Mouse (Mus musculus): ENCODE data around the gene Fstl1. TPM values are rescaled to one million over a fixed set of nuclear protein-coding genes. Genes with fewer than 3 reads are reported as not detected.

The Fstl1 gene
- total and polyA plus RNA-seq, 2 experiments from 2014 or later: 53.1 to 71.5 TPM

DNA sequence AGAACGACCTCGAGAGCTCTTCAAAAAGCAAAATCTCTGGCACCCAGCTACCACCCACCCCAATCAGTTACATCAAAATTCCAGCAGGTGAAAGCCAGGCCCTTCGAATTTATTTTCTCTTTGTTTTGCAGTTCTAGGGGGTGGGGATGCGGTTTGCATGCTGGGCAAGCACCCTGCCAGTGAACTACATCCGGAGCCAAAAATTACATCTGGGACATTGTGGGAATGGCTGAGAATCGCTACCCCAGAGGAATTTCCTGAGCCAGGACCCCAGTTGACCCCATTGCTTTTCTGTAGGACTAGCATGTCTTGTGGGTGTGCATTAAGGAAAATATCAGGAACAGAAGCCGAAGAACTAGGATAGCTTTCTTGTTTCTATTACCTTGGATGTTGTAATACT is 54.4 kb downstream of the Fstl1 start:
- ATAC-seq (no peak), DNase-seq (ENCODE audit: low spot score) (no peak)
- TF ChIP-seq CTCF (IDR thresholded peaks at IDR 0.05; ENCODE audit: low read depth): no peak
- Histone ChIP-seq H3K27me3 (ENCODE audit: insufficient read depth, low read length) (no peaks in the 10 kb centered on the region), H3K36me3 (ENCODE audit: insufficient read depth, low read length) (peaks cover 19% of the 10 kb centered on the region; the same call in 1 of the 2 replicates), H3K9ac (replicated peaks; ENCODE audit: low read length) (no peak overlapping the region), H3K4me1 (ENCODE audit: insufficient read depth, low read length) (no peaks in the 10 kb centered on the region), H3K4me3 (ENCODE audit: low read length) (no peak overlapping the region), H3K27ac (no peak overlapping the region), H3K9me3 (ENCODE audit: low read length) (no peaks in the 10 kb centered on the region), H3K4me2 (ENCODE audit: low read depth, low read length) (no peak overlapping the region)
- WGBS: 70% methylated on average over 7 of the region's 7 CpGs

DNA sequence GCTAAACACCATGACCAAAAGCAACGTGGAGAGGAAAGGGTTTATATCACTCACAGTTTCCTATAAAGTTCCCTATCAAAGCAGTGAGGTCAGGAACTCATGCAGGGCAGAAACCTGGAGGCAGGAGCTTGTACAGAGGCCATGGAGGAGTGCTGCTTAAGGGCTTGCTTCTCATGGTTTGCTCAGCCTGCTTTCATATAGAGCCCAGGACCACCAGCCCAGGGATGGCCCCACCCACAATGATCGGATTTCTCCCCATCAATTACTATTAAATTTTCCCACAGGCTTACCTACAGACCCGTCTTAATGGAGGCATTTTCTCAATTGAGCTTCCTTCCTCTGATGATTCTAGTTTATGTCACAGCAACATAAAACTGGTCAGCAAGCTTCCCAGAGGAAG is 60.9 kb downstream of the Fstl1 start:
- WGBS: 78% methylated on average over 3 of the region's 3 CpGs
- Histone ChIP-seq H3K9me3 (ENCODE audit: low read length) (no peaks in the 10 kb centered on the region), H3K4me3 (ENCODE audit: low read length) (no peak overlapping the region), H3K27me3 (ENCODE audit: insufficient read depth, low read length) (no peaks in the 10 kb centered on the region), H3K4me2 (ENCODE audit: low read depth, low read length) (no peak overlapping the region), H3K36me3 (ENCODE audit: insufficient read depth, low read length) (no peaks in the 10 kb centered on the region), H3K27ac (no peak overlapping the region), H3K9ac (replicated peaks; ENCODE audit: low read length) (no peak overlapping the region), H3K4me1 (ENCODE audit: insufficient read depth, low read length) (no peaks in the 10 kb centered on the region)
- TF ChIP-seq CTCF (IDR thresholded peaks at IDR 0.05; ENCODE audit: low read depth): no peak
- ATAC-seq: no peak
- no peak for DNase-seq (ENCODE audit: low spot score)

DNA sequence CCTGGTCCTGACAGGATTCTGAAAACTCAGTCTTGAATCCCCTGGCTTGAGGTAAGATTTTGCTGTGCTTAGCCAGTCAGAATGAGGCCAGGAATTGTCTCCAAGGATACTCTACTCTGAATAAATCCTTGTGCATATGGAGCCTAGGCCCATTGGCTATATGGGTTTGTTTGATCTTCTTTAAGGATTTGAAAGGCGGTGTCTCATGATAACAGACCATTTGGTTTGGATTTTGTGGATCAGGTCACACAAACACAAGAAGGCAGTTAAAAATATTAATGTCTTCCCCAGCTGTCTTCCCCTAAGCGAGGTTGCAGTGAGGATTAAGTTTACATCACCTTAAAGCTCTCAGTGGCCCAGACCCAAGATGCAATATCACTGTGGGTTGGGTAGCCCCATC is 65.8 kb downstream of the Fstl1 start:
- Histone ChIP-seq H3K27me3 (ENCODE audit: insufficient read depth, low read length) (no peaks in the 10 kb centered on the region), H3K27ac (no peak overlapping the region), H3K9me3 (ENCODE audit: low read length) (no peaks in the 10 kb centered on the region), H3K4me1 (ENCODE audit: insufficient read depth, low read length) (no peaks in the 10 kb centered on the region), H3K9ac (replicated peaks; ENCODE audit: low read length) (no peak overlapping the region), H3K4me2 (ENCODE audit: low read depth, low read length) (no peak overlapping the region), H3K4me3 (ENCODE audit: low read length) (no peak overlapping the region), H3K36me3 (ENCODE audit: insufficient read depth, low read length) (no peaks in the 10 kb centered on the region)
- ATAC-seq (no peak), DNase-seq (ENCODE audit: low spot score) (no peak)
- TF ChIP-seq CTCF (IDR thresholded peaks at IDR 0.05; ENCODE audit: low read depth): no peak
- WGBS: 87% methylated on average over 2 of the region's 2 CpGs

DNA sequence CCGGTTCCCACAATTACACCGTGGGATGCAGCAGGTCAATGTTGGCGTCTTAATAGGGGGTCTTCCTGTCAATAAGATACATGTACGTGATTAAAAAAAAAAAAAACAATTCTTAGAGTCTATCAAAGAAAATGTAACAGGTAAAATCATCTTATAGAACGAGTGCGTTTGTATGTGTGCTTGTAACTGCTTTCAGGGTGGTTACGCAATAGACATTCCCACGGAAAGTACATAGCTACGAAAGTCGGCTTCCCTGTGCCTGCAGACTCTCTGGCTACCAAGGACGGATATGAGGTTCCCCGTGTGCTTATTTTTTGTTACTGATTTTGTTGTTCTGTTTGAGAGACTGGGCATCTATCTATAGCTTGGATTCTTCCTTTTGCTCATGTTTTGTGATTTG is 67.1 kb downstream of the Fstl1 start:
- ATAC-seq (no peak), DNase-seq (ENCODE audit: low spot score) (no peak)
- 86% methylated on average over 12 of the region's 12 CpGs for WGBS
- Histone ChIP-seq H3K9me3 (ENCODE audit: low read length) (no peaks in the 10 kb centered on the region), H3K9ac (replicated peaks; ENCODE audit: low read length) (no peak overlapping the region), H3K4me1 (ENCODE audit: insufficient read depth, low read length) (no peaks in the 10 kb centered on the region), H3K36me3 (ENCODE audit: insufficient read depth, low read length) (no peaks in the 10 kb centered on the region), H3K4me2 (ENCODE audit: low read depth, low read length) (no peak overlapping the region), H3K4me3 (ENCODE audit: low read length) (no peak overlapping the region), H3K27ac (no peak overlapping the region), H3K27me3 (ENCODE audit: insufficient read depth, low read length) (no peaks in the 10 kb centered on the region)
- TF ChIP-seq CTCF (IDR thresholded peaks at IDR 0.05; ENCODE audit: low read depth): no peak

DNA sequence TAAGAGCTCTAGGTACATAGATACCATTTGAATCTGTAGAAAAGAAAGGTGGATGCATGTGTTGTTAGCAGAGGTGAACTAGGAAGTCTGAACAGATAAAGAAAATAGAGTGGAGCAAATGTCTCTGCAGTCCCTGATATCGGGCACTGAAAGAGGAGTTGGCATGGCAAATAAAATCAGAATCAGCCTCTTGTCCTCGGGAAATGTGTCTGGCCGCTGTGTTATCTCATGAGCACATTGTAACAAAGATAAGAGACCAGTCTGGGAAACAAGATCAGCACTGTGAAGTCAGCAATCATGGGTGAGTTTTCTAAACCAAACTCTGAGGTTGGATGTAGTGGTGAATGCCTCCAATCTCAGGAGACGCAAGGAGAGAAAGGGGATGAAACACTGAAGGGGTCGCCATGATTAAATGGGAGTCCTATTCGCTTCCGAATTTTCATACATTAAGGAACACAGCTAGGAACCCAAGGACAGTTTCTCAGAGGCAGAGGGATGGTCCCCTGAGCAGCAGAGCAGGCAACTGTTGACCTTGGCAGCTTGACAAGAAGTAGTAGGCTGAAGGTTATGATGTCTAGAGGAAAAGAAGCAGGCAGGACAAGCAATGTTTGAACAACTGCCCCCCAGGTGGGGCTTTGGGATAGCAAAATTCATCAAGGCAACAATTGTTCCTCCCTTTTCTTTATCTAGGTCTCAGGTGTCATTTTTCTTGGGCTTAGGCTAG is 68.7 kb downstream of the Fstl1 start:
- no peak overlapping the region for H3K27ac ChIP-seq
- H3K4me3 ChIP-seq (ENCODE audit: low read length): no peak overlapping the region
- H3K36me3 ChIP-seq (ENCODE audit: insufficient read depth, low read length): no peaks in the 10 kb centered on the region
- no peaks in the 10 kb centered on the region for H3K4me1 ChIP-seq (ENCODE audit: insufficient read depth, low read length)
- no peak overlapping the region for H3K4me2 ChIP-seq (ENCODE audit: low read depth, low read length)
- H3K27me3 ChIP-seq (ENCODE audit: insufficient read depth, low read length): no peaks in the 10 kb centered on the region
- H3K9ac ChIP-seq (replicated peaks; ENCODE audit: low read length): no peak overlapping the region
- WGBS: 90% methylated on average over 7 of the region's 7 CpGs
- no peaks in the 10 kb centered on the region for H3K9me3 ChIP-seq (ENCODE audit: low read length)
- TF ChIP-seq CTCF (IDR thresholded peaks at IDR 0.05; ENCODE audit: low read depth): no peak
- ATAC-seq (no peak), DNase-seq (ENCODE audit: low spot score) (no peak)

DNA sequence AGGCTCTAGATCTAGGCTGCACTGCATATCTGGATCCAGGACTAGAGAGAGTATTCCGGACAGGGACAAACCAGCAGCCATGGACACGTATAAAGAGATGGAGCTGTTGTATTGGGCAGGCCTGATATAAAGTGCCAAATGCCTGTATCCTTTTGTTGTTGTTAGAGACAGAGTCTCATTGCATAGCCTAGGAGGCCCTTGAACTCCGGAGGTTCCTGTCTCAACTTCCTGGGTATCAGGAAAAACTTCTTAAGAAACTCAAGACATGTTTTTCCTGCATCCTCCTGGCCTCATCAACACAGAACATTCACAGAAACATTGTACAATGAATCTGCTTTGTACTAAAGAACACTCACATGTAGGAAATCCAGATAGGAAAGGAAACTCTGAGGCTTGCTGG is 70.4 kb downstream of the Fstl1 start:
- no peak overlapping the region for H3K4me2 ChIP-seq (ENCODE audit: low read depth, low read length)
- H3K4me1 ChIP-seq (ENCODE audit: insufficient read depth, low read length): no peaks in the 10 kb centered on the region
- no peak for DNase-seq (ENCODE audit: low spot score)
- no peak for TF ChIP-seq CTCF (IDR thresholded peaks at IDR 0.05; ENCODE audit: low read depth)
- no peak overlapping the region for H3K27ac ChIP-seq
- 88% methylated on average over 3 of the region's 3 CpGs for WGBS
- no peaks in the 10 kb centered on the region for H3K36me3 ChIP-seq (ENCODE audit: insufficient read depth, low read length)
- H3K4me3 ChIP-seq (ENCODE audit: low read length): no peak overlapping the region
- H3K9ac ChIP-seq (replicated peaks; ENCODE audit: low read length): no peak overlapping the region
- no peak for ATAC-seq
- H3K27me3 ChIP-seq (ENCODE audit: insufficient read depth, low read length): no peaks in the 10 kb centered on the region
- H3K9me3 ChIP-seq (ENCODE audit: low read length): no peaks in the 10 kb centered on the region

DNA sequence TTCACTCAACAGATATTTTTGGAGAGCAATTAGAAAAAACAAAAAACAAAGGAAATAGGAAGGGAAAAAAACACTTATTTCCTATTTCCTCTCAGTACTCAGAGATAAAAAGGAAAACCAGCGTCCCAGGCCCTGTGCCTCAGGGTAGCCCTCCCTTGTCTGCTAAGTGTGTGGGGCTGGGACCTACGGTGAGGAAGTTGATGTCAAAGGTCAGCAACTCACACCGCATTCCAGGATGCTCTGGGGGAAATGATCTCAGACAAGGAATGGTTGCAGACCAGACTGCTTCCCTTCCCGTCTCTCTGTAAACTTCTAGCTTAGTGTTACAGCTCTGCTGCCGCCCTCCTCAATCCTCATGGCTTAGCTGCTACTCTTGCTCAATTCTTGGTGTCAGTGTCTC is 74.7 kb downstream of the Fstl1 start:
- Histone ChIP-seq H3K4me3 (ENCODE audit: low read length) (no peak overlapping the region), H3K27ac (no peak overlapping the region), H3K4me1 (ENCODE audit: insufficient read depth, low read length) (no peaks in the 10 kb centered on the region), H3K9me3 (ENCODE audit: low read length) (no peaks in the 10 kb centered on the region), H3K4me2 (ENCODE audit: low read depth, low read length) (no peak overlapping the region), H3K27me3 (ENCODE audit: insufficient read depth, low read length) (no peaks in the 10 kb centered on the region), H3K9ac (replicated peaks; ENCODE audit: low read length) (no peak overlapping the region), H3K36me3 (ENCODE audit: insufficient read depth, low read length) (no peaks in the 10 kb centered on the region)
- 60% methylated on average over 5 of the region's 5 CpGs for WGBS
- DNase-seq (ENCODE audit: low spot score) (no peak), ATAC-seq (no peak)
- TF ChIP-seq CTCF (IDR thresholded peaks at IDR 0.05; ENCODE audit: low read depth): no peak
